Mouse (Mus musculus) midbrain, embryonic 14.5 days (tissue): Measurements from ENCODE around the gene Tmem18. TPM values are rescaled to one million over a fixed set of nuclear protein-coding genes. Genes with fewer than 3 reads are reported as not detected.

Experiments
- ATAC-seq: fragments of 200-750 bp; cut with Nextera tagmentation; 2 replicates; pipeline ENCODE4 v1.8.0; 2017; ENCODE audit warnings: moderate number of reproducible peaks, moderate library complexity; ENCODE audit not compliant: low FRiP score, low TSS enrichment
- DNase-seq: peaks from one replicate; pipeline ENCODE4 v3.0.0-alpha.2; 2015
- H3K27ac ChIP-seq: fragments of 300-500 bp; sonication (generic); replicated peaks from 2 replicates; pipeline ENCODE4 v1.5.1; 2014; ENCODE audit warnings: mild to moderate bottlenecking, low read depth, low read length, moderate library complexity
- H3K27me3 ChIP-seq: fragments of 300-500 bp; sonication (generic); 2 replicates; pipeline ENCODE4 v1.6.1; 2014; ENCODE audit warnings: low read length, control low read depth, mixed read lengths; ENCODE audit not compliant: control insufficient read depth, insufficient read depth
- H3K36me3 ChIP-seq: fragments of 300-500 bp; sonication (generic); 2 replicates; pipeline ENCODE4 v1.6.1; 2014; ENCODE audit warnings: low read length, control low read depth; ENCODE audit not compliant: control insufficient read depth, insufficient read depth
- H3K4me1 ChIP-seq: fragments of 300-500 bp; sonication (generic); 2 replicates; pipeline ENCODE4 v1.6.1; 2014; ENCODE audit warnings: mild to moderate bottlenecking, antibody characterized with exemption, low read length, control low read depth; ENCODE audit not compliant: control insufficient read depth, insufficient read depth
- H3K4me2 ChIP-seq: fragments of 300-500 bp; sonication (generic); 2 replicates; pipeline ENCODE4 v1.6.1; 2014; ENCODE audit warnings: mild to moderate bottlenecking, low read length, moderate library complexity
- H3K4me3 ChIP-seq: fragments of 300-500 bp; sonication (generic); replicated peaks from 2 replicates; pipeline ENCODE4 v1.5.1; 2014; ENCODE audit warnings: low read depth, low read length
- H3K9ac ChIP-seq: fragments of 300-500 bp; sonication (generic); replicated peaks from 2 replicates; pipeline ENCODE4 v1.6.1; 2014; ENCODE audit warnings: mild to moderate bottlenecking, low read length, moderate library complexity
- H3K9me3 ChIP-seq: fragments of 300-500 bp; sonication (generic); 2 replicates; pipeline ENCODE4 v1.6.1; 2016; ENCODE audit warnings: low read length, control low read depth, mixed read lengths; ENCODE audit not compliant: control insufficient read depth
- WGBS: fragments of 180-500 bp; shearing (Covaris S2); extraction: QIAGEN DNeasy Blood & Tissue Kit; methylation state at CpG from one replicate; pipeline ENCODE4 v1.1.7; 2014; 5-methylcytosine and 5-hydroxymethylcytosine counted together
- polyA plus RNA-seq: library from polyadenylated mRNA; unstranded; fragments of >200 nt; fragmentation: Nextera tagmentation; extraction: Ambion mirVana; gene quantifications from 2 replicates; pipeline ENCODE4 v1.2.1, GENCODE M21; 2014

The Tmem18 gene
- polyA plus RNA-seq, result 31.2 and 34.9 TPM in 2 replicates

DNA sequence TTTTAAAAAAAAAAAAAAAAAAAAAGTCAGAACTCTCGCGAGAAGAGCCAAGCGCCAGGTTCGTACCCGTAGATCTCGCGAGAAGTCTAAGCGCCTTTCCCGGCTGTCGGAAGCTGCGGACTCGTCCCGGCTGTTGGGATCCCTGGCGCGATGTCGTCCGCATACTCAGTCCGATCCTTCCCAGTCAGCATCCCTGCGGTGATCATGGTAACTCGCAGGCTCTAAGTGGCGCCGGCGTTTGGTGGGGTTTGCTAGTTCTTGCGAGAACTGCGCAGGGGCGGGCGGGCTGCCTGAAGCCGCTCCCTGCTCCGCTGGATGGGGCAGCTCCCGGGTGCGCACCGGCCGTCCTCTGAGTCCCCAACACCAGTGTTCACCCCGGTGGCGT lies at the start of gene Tmem18:
Gene Tmem18, plus strand, starts transcription at position 71 of the 385 bp plus-strand sequence.
- under 1% methylated on average over 35 of the region's 35 CpGs for WGBS
- Histone ChIP-seq H3K9ac (peak within 1 kb of the TSS; percentile 87), H3K4me3 (peak within 1 kb of the TSS; percentile 69), H3K27ac (peak within 1 kb of the TSS; percentile 90), H3K4me1 (peaks cover 12% of the 10 kb centered on the region), H3K27me3 (no peaks in the 10 kb centered on the region), H3K9me3 (no peaks in the 10 kb centered on the region), H3K4me2 (peak within 1 kb of the TSS; percentile 72), H3K36me3 (peaks cover 17% of the 10 kb centered on the region)
- DNase-seq (peak; percentile 94), ATAC-seq (peak; percentile 93)

DNA sequence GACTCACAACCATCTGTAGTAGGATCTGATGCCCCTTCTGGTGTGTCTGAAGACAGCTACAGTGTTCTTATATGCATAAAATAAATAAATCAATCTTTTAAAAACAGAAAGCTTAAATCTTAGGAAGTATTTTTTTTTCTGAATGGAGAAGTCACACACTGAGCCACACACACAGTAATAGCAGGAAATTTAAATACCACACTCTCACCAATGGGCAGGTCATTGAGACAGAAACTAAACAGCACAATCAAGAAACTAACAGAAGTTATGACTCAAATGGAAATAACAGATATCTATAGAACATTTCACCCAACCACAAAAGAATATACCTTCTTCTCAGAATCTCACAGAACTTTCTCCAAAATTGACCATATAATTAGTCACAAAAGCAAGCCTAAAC lies 26.9 kb upstream of the Tmem18 start:
- H3K4me1 ChIP-seq, result no peaks in the 10 kb centered on the region
- ATAC-seq, result no peak

DNA sequence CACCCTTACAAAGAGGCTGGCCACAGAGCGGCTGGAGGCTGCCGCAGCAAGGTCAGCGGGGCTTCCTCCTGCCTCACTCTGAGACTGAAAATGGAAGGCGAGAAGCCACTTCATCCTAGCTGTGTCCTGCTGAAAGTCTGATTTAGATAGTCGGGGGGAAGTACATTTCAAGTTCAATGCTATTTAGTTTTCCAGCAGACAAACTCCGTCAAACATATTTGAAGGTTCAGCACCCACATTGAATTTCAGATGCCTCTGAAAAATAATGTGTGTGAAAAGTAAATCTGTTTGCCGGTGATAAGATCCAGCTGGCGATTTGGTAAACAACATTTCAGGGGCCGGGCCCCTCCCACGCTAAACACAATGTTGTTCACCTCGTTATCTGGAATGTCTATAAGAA lies 22.8 kb upstream of the Tmem18 start:
- no peak overlapping the region for H3K4me2 ChIP-seq
- H3K9me3 ChIP-seq, result no peaks in the 10 kb centered on the region
- no peak overlapping the region for H3K4me3 ChIP-seq
- H3K4me1 ChIP-seq, result no peaks in the 10 kb centered on the region
- H3K36me3 ChIP-seq, result no peaks in the 10 kb centered on the region
- WGBS, result 28% methylated on average over 11 of the region's 11 CpGs
- no peak for ATAC-seq
- no peak overlapping the region for H3K9ac ChIP-seq
- no peaks in the 10 kb centered on the region for H3K27me3 ChIP-seq
- DNase-seq, result peak; percentile 40
- H3K27ac ChIP-seq, result no peak overlapping the region

More for the DNA sequence above, 26.9 kb upstream of the Tmem18 start:
- Histone ChIP-seq H3K4me2 (no peak overlapping the region), H3K27ac (no peak overlapping the region), H3K4me3 (no peak overlapping the region), H3K36me3 (no peaks in the 10 kb centered on the region), H3K9me3 (no peaks in the 10 kb centered on the region), H3K9ac (no peak overlapping the region), H3K27me3 (no peaks in the 10 kb centered on the region)
- no peak for DNase-seq

DNA sequence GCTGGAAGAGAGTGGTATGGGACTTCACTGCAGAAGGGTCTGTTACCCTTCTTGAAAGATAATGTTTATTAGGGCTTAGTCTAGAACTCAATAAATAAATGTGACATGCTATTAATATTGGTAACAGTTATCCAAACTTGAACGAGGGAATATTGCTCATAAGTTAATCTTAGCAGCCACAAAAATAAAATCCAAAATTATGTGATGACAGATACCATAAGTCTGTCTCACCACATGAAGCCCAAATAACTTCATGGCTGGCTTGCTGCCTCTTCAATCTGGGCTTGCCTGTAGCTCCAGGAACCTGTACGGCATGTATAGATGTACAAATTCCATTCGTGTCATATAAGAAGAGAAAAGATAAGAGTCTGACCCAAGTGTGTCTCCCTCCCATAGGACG lies 12.2 kb upstream of the Tmem18 start:
- no peak for DNase-seq
- H3K27me3 ChIP-seq, result no peaks in the 10 kb centered on the region
- H3K9ac ChIP-seq, result no peak overlapping the region
- no peak overlapping the region for H3K27ac ChIP-seq
- 92% methylated on average over 4 of the region's 4 CpGs for WGBS
- no peaks in the 10 kb centered on the region for H3K4me1 ChIP-seq
- H3K36me3 ChIP-seq, result no peaks in the 10 kb centered on the region
- no peaks in the 10 kb centered on the region for H3K9me3 ChIP-seq
- no peak for ATAC-seq
- H3K4me3 ChIP-seq, result no peak overlapping the region
- no peak overlapping the region for H3K4me2 ChIP-seq

DNA sequence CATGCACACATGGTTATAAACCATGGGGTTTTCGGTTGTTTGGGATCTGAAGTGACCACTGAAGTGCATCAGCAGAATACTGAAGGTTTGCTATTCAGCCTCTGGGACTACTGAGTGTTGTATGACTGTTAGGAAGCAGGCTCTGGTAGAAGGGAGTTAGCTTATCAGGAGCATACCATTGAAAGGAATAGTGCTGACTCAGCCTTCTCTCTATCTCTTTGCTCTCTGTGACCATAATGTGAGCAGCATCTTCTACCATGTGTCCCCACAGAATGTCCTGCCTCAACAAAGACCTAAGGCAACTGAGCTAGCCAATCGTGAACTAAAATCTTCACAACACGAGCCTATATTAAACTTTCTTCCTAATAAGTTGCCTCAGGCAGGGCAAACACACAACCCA lies 8.3 kb upstream of the Tmem18 start:
- no peaks in the 10 kb centered on the region for H3K4me1 ChIP-seq
- H3K27me3 ChIP-seq, result no peaks in the 10 kb centered on the region
- no peak overlapping the region for H3K27ac ChIP-seq
- H3K9me3 ChIP-seq, result no peaks in the 10 kb centered on the region
- 89% methylated on average over 3 of the region's 3 CpGs for WGBS
- no peak for ATAC-seq
- H3K4me2 ChIP-seq, result no peak overlapping the region
- DNase-seq, result no peak
- H3K9ac ChIP-seq, result no peak overlapping the region
- H3K36me3 ChIP-seq, result no peaks in the 10 kb centered on the region
- no peak overlapping the region for H3K4me3 ChIP-seq

DNA sequence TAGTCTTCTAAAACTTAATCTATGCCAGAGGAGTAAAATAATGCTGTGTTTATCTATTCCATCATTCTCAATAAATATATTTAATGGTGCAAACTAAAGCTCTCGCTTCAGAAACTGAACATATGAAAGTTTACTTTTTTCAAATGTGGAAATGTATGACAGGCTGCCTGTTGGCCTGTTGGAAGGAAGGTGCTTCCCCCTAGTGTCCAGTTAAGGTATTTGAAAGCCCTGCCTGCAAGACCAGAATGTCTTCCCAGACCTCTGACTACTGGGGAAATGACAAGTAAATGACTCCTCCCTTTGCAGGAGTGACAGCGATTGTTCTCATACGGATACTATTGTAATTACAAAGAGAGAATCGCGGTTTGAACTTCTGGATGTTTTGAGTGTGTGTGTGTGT lies 6.2 kb upstream of the Tmem18 start:
- 0 out of 2 replicates have a peak, but pooled peaks have one; percentile 43 for ATAC-seq
- H3K4me1 ChIP-seq, result no peaks in the 10 kb centered on the region
- H3K9ac ChIP-seq, result no peak overlapping the region
- H3K27ac ChIP-seq, result no peak overlapping the region
- 16% methylated on average over 5 of the region's 5 CpGs for whole genome bisulfite sequencing
- H3K36me3 ChIP-seq, result no peaks in the 10 kb centered on the region
- no peak overlapping the region for H3K4me2 ChIP-seq
- H3K9me3 ChIP-seq, result no peaks in the 10 kb centered on the region
- no peaks in the 10 kb centered on the region for H3K27me3 ChIP-seq
- peak; percentile 89 for DNase-seq
- no peak overlapping the region for H3K4me3 ChIP-seq

DNA sequence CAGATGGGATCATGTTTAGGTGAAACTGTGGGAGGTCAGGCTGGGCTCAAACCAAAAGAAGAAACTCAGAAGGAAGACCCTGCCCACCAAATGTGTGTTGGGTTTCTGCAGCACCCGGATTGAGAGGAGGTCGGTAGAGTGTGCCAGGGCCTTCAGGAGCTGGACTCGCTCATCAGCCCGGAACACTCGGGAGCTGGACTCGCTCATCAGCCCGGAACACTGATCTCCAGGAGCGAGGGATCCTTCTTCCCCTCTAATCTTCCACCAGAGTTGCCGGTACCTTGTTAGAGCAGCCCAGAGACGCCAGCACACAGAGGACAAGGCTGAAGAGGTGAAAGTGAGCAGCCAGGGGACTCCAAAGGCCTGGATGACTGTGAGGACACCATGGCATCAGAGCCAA lies 2.9 kb upstream of the Tmem18 start:
- 87% methylated on average over 10 of the region's 10 CpGs for WGBS
- no peak for ATAC-seq
- DNase-seq, result no peak

DNA sequence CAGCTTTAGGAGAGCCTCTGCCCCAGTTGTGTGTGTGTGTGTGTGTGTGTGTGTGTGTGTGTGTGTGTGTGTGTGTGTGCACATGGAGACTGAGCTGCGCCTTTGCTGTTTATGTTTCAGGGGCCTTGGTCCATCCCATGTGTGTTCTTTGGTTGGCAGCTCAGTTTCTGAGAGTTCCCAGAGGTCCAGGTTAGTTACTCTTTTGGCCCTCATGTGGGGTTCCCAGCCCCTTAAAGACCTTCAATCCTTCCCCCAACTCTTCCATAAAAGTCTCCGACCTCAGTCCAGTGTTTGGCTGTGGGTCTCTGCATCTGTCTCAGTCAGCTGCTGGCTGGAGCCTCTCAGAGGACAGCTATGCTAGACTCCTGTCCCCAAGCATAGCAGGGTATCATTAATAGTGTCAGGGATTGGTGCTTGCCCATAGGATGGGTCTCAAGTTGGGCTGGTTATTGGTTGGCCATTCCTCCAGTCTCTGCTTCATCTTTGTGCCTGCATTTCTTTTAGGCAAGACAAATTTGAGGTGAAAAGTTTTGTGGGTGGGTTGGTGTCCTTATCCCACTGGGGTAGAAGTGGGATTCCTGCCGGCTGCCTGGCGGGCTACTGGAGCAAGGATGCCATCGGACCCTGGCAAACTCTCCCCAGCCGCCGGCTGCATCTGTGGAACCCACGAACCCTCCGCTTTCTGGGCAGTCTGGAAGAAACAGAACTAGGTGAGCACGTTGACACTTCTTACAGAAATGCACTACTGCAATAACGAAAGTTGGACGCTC lies 455 bp upstream of the Tmem18 start:
- WGBS, result 14% methylated on average over 12 of the region's 12 CpGs
- peaks cover 12% of the 10 kb centered on the region for H3K4me1 ChIP-seq
- peak; percentile 62 for ATAC-seq
- H3K4me2 ChIP-seq, result peak overlapping the region; percentile 72
- no peaks in the 10 kb centered on the region for H3K9me3 ChIP-seq
- H3K4me3 ChIP-seq, result peak overlapping the region; percentile 69
- peaks cover 12% of the 10 kb centered on the region for H3K36me3 ChIP-seq
- peak overlapping the region; percentile 87 for H3K9ac ChIP-seq
- H3K27ac ChIP-seq, result no peak overlapping the region
- no peak for DNase-seq
- no peaks in the 10 kb centered on the region for H3K27me3 ChIP-seq

More for the DNA sequence above, 2.9 kb upstream of the Tmem18 start:
- Histone ChIP-seq H3K27ac (no peak overlapping the region), H3K4me1 (peaks cover 12% of the 10 kb centered on the region), H3K9ac (no peak overlapping the region), H3K27me3 (no peaks in the 10 kb centered on the region), H3K4me2 (no peak overlapping the region), H3K4me3 (no peak overlapping the region), H3K36me3 (no peaks in the 10 kb centered on the region), H3K9me3 (no peaks in the 10 kb centered on the region)

DNA sequence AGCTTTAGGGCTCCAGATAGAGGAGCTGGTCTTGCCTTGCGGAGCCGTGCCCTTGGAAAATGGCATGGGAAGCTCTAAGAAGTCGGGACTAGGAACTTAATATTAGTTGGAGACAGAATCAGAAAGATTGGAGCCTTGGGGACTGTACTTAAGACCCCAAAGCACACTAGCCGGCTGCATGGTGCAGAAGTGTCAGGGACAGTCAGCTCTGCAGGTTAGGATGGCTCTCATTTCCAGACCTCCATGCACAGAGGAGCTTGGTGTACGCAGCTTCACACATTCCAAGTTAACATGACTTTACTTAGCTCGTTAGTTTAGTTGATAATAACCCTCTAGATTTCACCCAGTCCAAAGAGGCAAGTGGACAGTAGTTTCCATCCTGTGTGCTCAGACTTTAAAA lies 637 bp downstream of the Tmem18 start:
- Histone ChIP-seq H3K4me3 (peak overlapping the region; percentile 69), H3K9ac (peak overlapping the region; percentile 87), H3K4me1 (peaks cover 12% of the 10 kb centered on the region), H3K4me2 (peak overlapping the region; percentile 72), H3K9me3 (no peaks in the 10 kb centered on the region), H3K27me3 (no peaks in the 10 kb centered on the region), H3K36me3 (peaks cover 21% of the 10 kb centered on the region), H3K27ac (0 out of 2 replicates have a peak overlapping the region, but pooled peaks have one; percentile 90)
- no peak for DNase-seq
- 9% methylated on average over 6 of the region's 6 CpGs for WGBS
- ATAC-seq, result no peak
